Mouse (Mus musculus): ENCODE measurements around the gene Tmem129. TPM values are rescaled to one million over a fixed set of nuclear protein-coding genes. Genes with fewer than 3 reads are reported as not detected.
A peak's percentile ranks its signal among the peaks of the same experiment; 100 is the strongest.

Tmem129 gene
- polyA plus RNA-seq, 1 experiment: 14.4 TPM

GRCm38 (mm10) chr5:33697947-33698512 lies 39.8 kb upstream of the Tmem129 start:
- no peak for TF ChIP-seq POLR2A (IDR thresholded peaks at IDR 0.05; ENCODE audit: borderline replicate concordance, low read depth, low read length)
- no peak for TF ChIP-seq CTCF (IDR thresholded peaks at IDR 0.05; ENCODE audit: low read depth, low read length)
- Histone ChIP-seq H3K4me3 (ENCODE audit: insufficient read depth, low read length) (no peak overlapping the region), H3K27ac (ENCODE audit: insufficient read depth, low read depth, low read length) (no peak overlapping the region), H3K4me1 (ENCODE audit: control insufficient read depth, insufficient read depth, low read length) (no peaks in the 10 kb centered on the region)

- H3K4me1 ChIP-seq (ENCODE audit: control insufficient read depth, insufficient read depth, low read length): no peaks in the 10 kb centered on the region
- no peak overlapping the region for H3K4me3 ChIP-seq (ENCODE audit: insufficient read depth, low read length)
- TF ChIP-seq POLR2A (IDR thresholded peaks at IDR 0.05; ENCODE audit: borderline replicate concordance, low read depth, low read length) (no peak), CTCF (IDR thresholded peaks at IDR 0.05; ENCODE audit: low read depth, low read length) (no peak)
- no peak overlapping the region for H3K27ac ChIP-seq (ENCODE audit: insufficient read depth, low read depth, low read length)
Observed at GRCm38 (mm10) chr5:33697534-33697933, 39.3 kb upstream of the Tmem129 start.

GRCm38 (mm10) chr5:33696430-33696829 lies 38.2 kb upstream of the Tmem129 start:
- H3K4me1 ChIP-seq (ENCODE audit: control insufficient read depth, insufficient read depth, low read length): no peaks in the 10 kb centered on the region
- no peak for TF ChIP-seq CTCF (IDR thresholded peaks at IDR 0.05; ENCODE audit: low read depth, low read length)
- no peak for TF ChIP-seq POLR2A (IDR thresholded peaks at IDR 0.05; ENCODE audit: borderline replicate concordance, low read depth, low read length)
- no peak overlapping the region for H3K4me3 ChIP-seq (ENCODE audit: insufficient read depth, low read length)
- no peak overlapping the region for H3K27ac ChIP-seq (ENCODE audit: insufficient read depth, low read depth, low read length)

- no peak overlapping the region for H3K27ac ChIP-seq (ENCODE audit: insufficient read depth, low read depth, low read length)
- no peak overlapping the region for H3K4me3 ChIP-seq (ENCODE audit: insufficient read depth, low read length)
- no peaks in the 10 kb centered on the region for H3K4me1 ChIP-seq (ENCODE audit: control insufficient read depth, insufficient read depth, low read length)
- TF ChIP-seq CTCF (IDR thresholded peaks at IDR 0.05; ENCODE audit: low read depth, low read length) (no peak), POLR2A (IDR thresholded peaks at IDR 0.05; ENCODE audit: borderline replicate concordance, low read depth, low read length) (no peak)
Observed at GRCm38 (mm10) chr5:33695718-33696121, 37.5 kb upstream of the Tmem129 start.

GRCm38 (mm10) chr5:33694848-33695717 lies 36.9 kb upstream of the Tmem129 start:
- no peaks in the 10 kb centered on the region for H3K4me1 ChIP-seq (ENCODE audit: control insufficient read depth, insufficient read depth, low read length)
- TF ChIP-seq POLR2A (IDR thresholded peaks at IDR 0.05; ENCODE audit: borderline replicate concordance, low read depth, low read length) (no peak), CTCF (IDR thresholded peaks at IDR 0.05; ENCODE audit: low read depth, low read length) (no peak)
- H3K4me3 ChIP-seq (ENCODE audit: insufficient read depth, low read length): peak overlapping the region; percentile 28
- H3K27ac ChIP-seq (ENCODE audit: insufficient read depth, low read depth, low read length): no peak overlapping the region

GRCm38 (mm10) chr5:33694461-33694847 lies 36.2 kb upstream of the Tmem129 start:
- TF ChIP-seq CTCF (IDR thresholded peaks at IDR 0.05; ENCODE audit: low read depth, low read length): no peak
- TF ChIP-seq POLR2A (IDR thresholded peaks at IDR 0.05; ENCODE audit: borderline replicate concordance, low read depth, low read length): no peak
- no peak overlapping the region for H3K27ac ChIP-seq (ENCODE audit: insufficient read depth, low read depth, low read length)
- H3K4me3 ChIP-seq (ENCODE audit: insufficient read depth, low read length): no peak overlapping the region
- H3K4me1 ChIP-seq (ENCODE audit: control insufficient read depth, insufficient read depth, low read length): no peaks in the 10 kb centered on the region

- Histone ChIP-seq H3K4me1 (ENCODE audit: control insufficient read depth, insufficient read depth, low read length) (no peaks in the 10 kb centered on the region), H3K27ac (ENCODE audit: insufficient read depth, low read depth, low read length) (no peak overlapping the region), H3K4me3 (ENCODE audit: insufficient read depth, low read length) (no peak overlapping the region)
- no peak for TF ChIP-seq POLR2A (IDR thresholded peaks at IDR 0.05; ENCODE audit: borderline replicate concordance, low read depth, low read length)
- TF ChIP-seq CTCF (IDR thresholded peaks at IDR 0.05; ENCODE audit: low read depth, low read length): no peak
Observed at GRCm38 (mm10) chr5:33692393-33692792, 34.2 kb upstream of the Tmem129 start.

- Histone ChIP-seq H3K4me3 (ENCODE audit: insufficient read depth, low read length) (no peak overlapping the region), H3K27ac (ENCODE audit: insufficient read depth, low read depth, low read length) (no peak overlapping the region), H3K4me1 (ENCODE audit: control insufficient read depth, insufficient read depth, low read length) (no peaks in the 10 kb centered on the region)
- TF ChIP-seq POLR2A (IDR thresholded peaks at IDR 0.05; ENCODE audit: borderline replicate concordance, low read depth, low read length) (no peak), CTCF (IDR thresholded peaks at IDR 0.05; ENCODE audit: low read depth, low read length) (no peak)
Observed at GRCm38 (mm10) chr5:33689852-33690645, 31.8 kb upstream of the Tmem129 start.

GRCm38 (mm10) chr5:33689221-33689844 lies 31.1 kb upstream of the Tmem129 start:
- Histone ChIP-seq H3K27ac (ENCODE audit: insufficient read depth, low read depth, low read length) (no peak overlapping the region), H3K4me3 (ENCODE audit: insufficient read depth, low read length) (no peak overlapping the region), H3K4me1 (ENCODE audit: control insufficient read depth, insufficient read depth, low read length) (no peaks in the 10 kb centered on the region)
- TF ChIP-seq POLR2A (IDR thresholded peaks at IDR 0.05; ENCODE audit: borderline replicate concordance, low read depth, low read length): no peak
- no peak for TF ChIP-seq CTCF (IDR thresholded peaks at IDR 0.05; ENCODE audit: low read depth, low read length)
